Mouse (Mus musculus) liver, embryonic 14.5 days (tissue): ENCODE measurements at regions not wholly inside any gene's neighbourhood (a gene's known extent, or its start where the extent isn't known, plus 50 kb on each side); places are given as distances from the start of the nearest gene placed in this dataset.

Experiments
- CTCF ChIP-seq: IDR thresholded peaks from 2 replicates; pipeline ENCODE4 v1.5.1; 2016; ENCODE audit warnings: antibody characterized with exemption, low read depth, control low read depth
- EP300 ChIP-seq: IDR thresholded peaks from 2 replicates; pipeline ENCODE4 v1.6.1; 2016; ENCODE audit warnings: antibody characterized with exemption, low read depth

DNA sequence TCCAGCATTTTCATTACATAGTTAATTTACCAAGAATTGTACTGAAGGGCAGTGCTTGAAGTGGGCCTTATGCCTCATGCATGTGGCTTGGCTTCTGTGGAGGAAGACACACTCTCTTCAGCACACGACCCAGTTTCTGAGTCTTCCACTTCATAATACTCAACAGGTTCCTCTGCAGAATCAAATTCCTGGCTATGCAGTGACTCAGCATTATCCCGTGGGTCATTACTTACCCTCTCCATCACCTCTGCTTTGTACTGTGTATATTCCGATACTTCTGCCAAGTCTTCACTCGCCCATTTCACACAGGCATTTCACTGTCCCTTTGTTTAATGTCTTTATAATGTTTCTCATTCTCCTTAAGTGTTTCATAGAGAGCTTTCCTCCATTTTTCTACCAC is 90.1 kb upstream of the Htr1f start:
- TF ChIP-seq EP300 (no peak), CTCF (no peak)
